8 mouse cellular contexts compared by ENCODE assay signal in the genomic region with DNA sequence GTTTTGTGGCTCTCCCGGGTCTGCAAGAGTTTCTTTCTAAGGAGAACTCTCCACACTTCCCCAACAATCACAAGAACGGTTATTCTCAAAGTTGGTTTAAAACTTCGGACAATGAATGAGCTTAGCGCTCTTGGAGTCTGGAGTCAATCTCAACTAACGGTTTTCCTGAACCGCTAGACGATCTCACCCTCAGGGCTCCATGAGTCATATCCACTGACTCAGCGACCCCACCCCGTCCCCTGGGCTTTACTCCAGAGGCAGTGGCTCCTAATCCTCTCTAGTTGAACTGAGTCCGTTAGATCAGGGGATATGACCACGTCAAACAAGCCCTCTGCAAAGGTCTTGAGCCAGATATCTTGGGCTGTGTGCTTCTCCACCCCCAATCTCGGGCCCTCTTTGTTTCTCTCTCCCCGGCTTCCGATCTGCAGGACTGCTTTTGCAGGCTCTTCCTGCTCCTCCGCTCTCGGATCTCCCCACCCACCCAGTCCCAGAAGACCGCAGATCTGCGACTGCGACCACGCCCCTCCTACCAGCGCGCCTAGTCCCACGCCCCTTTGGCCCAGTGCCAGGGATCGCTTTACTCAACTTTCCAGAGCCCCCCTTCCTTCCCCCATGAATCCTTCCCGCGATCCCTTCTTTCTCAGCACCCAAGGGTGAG. TPM values are rescaled to one million over a fixed set of nuclear protein-coding genes. Genes with fewer than 3 reads are reported as not detected.
A peak's percentile ranks its signal among the peaks of the same experiment; 100 is the strongest.
DNase-seq lines count a peak whose midpoint lies in the region; ATAC-seq and TF ChIP-seq lines count a peak whose summit lies in the region.

A gene (plus strand): TSS at position 520 of the 658 bp plus-strand sequence.

- H3K79me2 ChIP-seq in heart, adult 2 months (replicated peaks; ENCODE audit: control insufficient read depth, insufficient read depth, low read length) = no peaks in the 10 kb centered on the region

- H3K4me2 ChIP-seq in embryonic facial prominence, embryonic 12.5 days (replicated peaks) = peak within 1 kb of the TSS; percentile 74
- H3K4me2 ChIP-seq in stomach, embryonic 15.5 days = peak within 1 kb of the TSS; percentile 65

- peak; percentile 81 to 82 for DNase-seq in B cell, adult 2 months
- DNase-seq in adrenal gland, postnatal 14 days = peak; percentile 91
- DNase-seq in heart, adult 2 months = peak; percentile 91 to 92
- peak; percentile 78 for DNase-seq in kidney, adult 2 months
- DNase-seq in liver = peak; percentile 87
- DNase-seq in monocyte, adult 2 months (ENCODE audit: low read depth in 1 of 2, low spot score in 2 of 2) = peak; percentile 71 to 74

- peak; percentile 78 for TF ChIP-seq EP300 in heart, adult 2 months (IDR thresholded peaks at IDR 0.05; ENCODE audit: insufficient read depth, low read depth, low read length)

- WGBS in embryonic facial prominence, embryonic 12.5 days = under 1% methylated on average over 26 of the region's 26 CpGs
- under 1% methylated on average over 26 of the region's 26 CpGs for WGBS in heart, adult 2 months
- WGBS in kidney, adult 2 months = under 1% methylated on average over 26 of the region's 26 CpGs
- WGBS in stomach, embryonic 15.5 days = 0% methylated on average over 26 of the region's 26 CpGs

- peaks cover 16% of the 10 kb centered on the region; the same call in 1 of the 2 replicates for H3K4me1 ChIP-seq in embryonic facial prominence, embryonic 12.5 days
- H3K4me1 ChIP-seq in heart, adult 2 months (ENCODE audit: control insufficient read depth, insufficient read depth, low read length) = peaks cover 7% of the 10 kb centered on the region
- peaks cover 6% of the 10 kb centered on the region; the same call in 1 of the 2 replicates for H3K4me1 ChIP-seq in kidney, adult 2 months (ENCODE audit: control insufficient read depth, insufficient read depth, low read length)
- peaks cover 14% of the 10 kb centered on the region for H3K4me1 ChIP-seq in stomach, embryonic 15.5 days

- intact Hi-C loops in heart, adult 2 months (cut with DNase I) = loop anchor here (1.0 to 10.0 kb wide), 7 partner anchors 29 to 302 kb away; a partner anchor contains a TSS

- TF ChIP-seq POLR2A in heart, adult 2 months (IDR thresholded peaks at IDR 0.05; ENCODE audit: insufficient read depth, low read depth, low read length) = peak; percentile 74
- TF ChIP-seq POLR2A in kidney, adult 2 months (IDR thresholded peaks at IDR 0.05; ENCODE audit: low read depth, low read length) = peak; percentile 7

- TF ChIP-seq CTCF in heart, adult 2 months (IDR thresholded peaks at IDR 0.05) = no peak
- TF ChIP-seq CTCF in kidney, adult 2 months (conservative IDR thresholded peaks at IDR 0.05; ENCODE audit: insufficient read depth, insufficient read length, low read depth, low read length) = no peak

- H3K9me3 ChIP-seq in embryonic facial prominence, embryonic 12.5 days = no peaks in the 10 kb centered on the region
- no peaks in the 10 kb centered on the region for H3K9me3 ChIP-seq in stomach, embryonic 15.5 days

- H3K9ac ChIP-seq in embryonic facial prominence, embryonic 12.5 days = peak within 1 kb of the TSS; percentile 84
- H3K9ac ChIP-seq in heart, adult 2 months (ENCODE audit: low read depth, low read length) = peak within 1 kb of the TSS; percentile 80
- peak within 1 kb of the TSS; percentile 78 for H3K9ac ChIP-seq in stomach, embryonic 15.5 days

- H3K27me3 ChIP-seq in embryonic facial prominence, embryonic 12.5 days = no peaks in the 10 kb centered on the region
- no peaks in the 10 kb centered on the region for H3K27me3 ChIP-seq in heart, adult 2 months (ENCODE audit: control insufficient read depth, insufficient read depth, low read length)
- H3K27me3 ChIP-seq in kidney, adult 2 months (replicated peaks; ENCODE audit: control insufficient read depth, insufficient read depth, low read length) = no peaks in the 10 kb centered on the region
- H3K27me3 ChIP-seq in stomach, embryonic 15.5 days (replicated peaks) = no peaks in the 10 kb centered on the region

- peak within 1 kb of the TSS; percentile 72 for H3K4me3 ChIP-seq in embryonic facial prominence, embryonic 12.5 days
- H3K4me3 ChIP-seq in heart, adult 2 months = peak within 1 kb of the TSS; percentile 88
- peak within 1 kb of the TSS; percentile 54 for H3K4me3 ChIP-seq in kidney, adult 2 months (ENCODE audit: insufficient read depth, low read depth, low read length)
- H3K4me3 ChIP-seq in stomach, embryonic 15.5 days (replicated peaks) = peak within 1 kb of the TSS; percentile 62

- H3K27ac ChIP-seq in embryonic facial prominence, embryonic 12.5 days = peak within 1 kb of the TSS; percentile 96
- peak within 1 kb of the TSS; percentile 97 for H3K27ac ChIP-seq in heart, adult 2 months
- H3K27ac ChIP-seq in kidney, adult 2 months (ENCODE audit: insufficient read depth, low read depth, low read length) = peak within 1 kb of the TSS; percentile 84
- peak within 1 kb of the TSS; percentile 98 for H3K27ac ChIP-seq in stomach, embryonic 15.5 days

- peak; percentile 93 for ATAC-seq in embryonic facial prominence, embryonic 12.5 days (ENCODE audit: insufficient number of reproducible peaks, insufficient read depth, low FRiP score, low TSS enrichment)
- ATAC-seq in stomach, embryonic 15.5 days (ENCODE audit: insufficient read depth, low FRiP score, low read depth) = peak; percentile 89

- peaks cover 12% of the 10 kb centered on the region for H3K36me3 ChIP-seq in embryonic facial prominence, embryonic 12.5 days
- H3K36me3 ChIP-seq in heart, adult 2 months (ENCODE audit: control insufficient read depth, insufficient read depth, low read length) = peaks cover 20% of the 10 kb centered on the region
- H3K36me3 ChIP-seq in kidney, adult 2 months (ENCODE audit: control insufficient read depth, insufficient read depth, low read length) = no peaks in the 10 kb centered on the region; the same call in 1 of the 2 replicates
- peaks cover 2% of the 10 kb centered on the region; the same call in 1 of the 2 replicates for H3K36me3 ChIP-seq in stomach, embryonic 15.5 days

RNA-seq across cellular contexts. Expression of the gene that starts here (rescaled TPM):
- 281 and 438 TPM in 2 replicates for total RNA-seq in adrenal gland, postnatal 14 days (2021)
- polyA plus RNA-seq in embryonic facial prominence, embryonic 12.5 days (2016; fragmentation: Nextera tagmentation; extraction: Ambion mirVana) = 751 and 762 TPM in 2 replicates
- 100 to 1,000 TPM; 264 to 265 TPM for total RNA-seq in heart, adult 2 months (2021)
- polyA plus RNA-seq in heart, adult 2 months (2012; rRNA removed) = 408 and 528 TPM in 2 replicates
- 194 and 211 TPM in 2 replicates for polyA plus RNA-seq in kidney, adult 2 months (2012; rRNA removed)
- 469 and 485 TPM in 2 replicates for polyA plus RNA-seq in stomach, embryonic 15.5 days (2015; fragmentation: Nextera tagmentation; extraction: Ambion mirVana)

Comparison
In these comparisons a context has a peak if more than half of its experiments do, and no peak if none do; other contexts are left out.
1. Peak in every context shown above with its lines: DNase-seq, ATAC-seq, H3K4me3 ChIP-seq and H3K27ac ChIP-seq.